Mouse (Mus musculus): ENCODE measurements around the gene Gm20604. TPM values are rescaled to one million over a fixed set of nuclear protein-coding genes. Genes with fewer than 3 reads are reported as not detected.
A peak's percentile ranks its signal among the peaks of the same experiment; 100 is the strongest.

The Gm20604 gene
- total RNA-seq (2021) = 1 to 10 TPM; 4.3 to 4.6 TPM

DNA sequence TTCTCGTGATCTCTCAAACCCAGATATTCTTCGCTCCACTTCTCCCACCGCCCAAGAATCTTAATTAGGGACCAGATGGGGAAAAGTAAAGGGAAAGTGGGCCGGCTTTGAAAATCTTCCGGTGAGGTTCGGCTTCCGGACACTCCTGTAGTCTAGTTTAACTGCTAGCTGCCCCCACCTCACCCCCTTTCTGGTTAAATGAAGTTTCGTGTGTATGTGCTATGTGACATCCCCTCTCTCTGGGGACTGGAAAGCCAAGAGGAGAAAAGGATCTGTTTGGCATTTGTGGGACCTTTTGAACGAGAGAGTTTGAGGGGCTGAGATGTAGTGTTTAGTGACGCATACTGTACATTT is at the start of gene Gm20604:
Gene Gm20604 (minus strand): TSS at position 270 of the 354 bp plus-strand sequence.
- DNase-seq = no peak
- intact Hi-C loops (cut with DNase I) = loop anchor here (1.0 kb wide), 1 partner anchor 120 kb away; the partner anchor contains the start of gene Btbd7

DNA sequence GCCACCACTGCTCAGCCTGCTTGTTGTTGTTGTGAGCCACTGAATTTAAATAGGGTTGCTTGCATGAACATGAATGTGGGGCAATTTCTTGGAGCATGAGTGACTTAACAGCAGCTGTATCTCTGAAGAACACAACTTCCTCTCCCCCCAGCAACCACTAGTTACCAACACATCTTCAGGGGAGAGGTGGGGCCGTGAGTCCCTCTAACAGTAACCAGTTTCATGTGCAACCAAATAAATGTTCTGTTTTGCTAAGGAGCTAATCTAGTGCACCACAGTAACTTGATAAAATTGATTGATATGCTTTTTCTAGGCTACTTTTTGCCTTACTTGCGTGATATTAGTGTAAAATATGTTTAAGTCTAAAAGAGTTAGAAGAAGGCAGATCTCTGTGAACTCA is 41.1 kb upstream of the Gm20604 start:
- intact Hi-C loops (cut with DNase I) = no loop called here
- no peak for DNase-seq

DNA sequence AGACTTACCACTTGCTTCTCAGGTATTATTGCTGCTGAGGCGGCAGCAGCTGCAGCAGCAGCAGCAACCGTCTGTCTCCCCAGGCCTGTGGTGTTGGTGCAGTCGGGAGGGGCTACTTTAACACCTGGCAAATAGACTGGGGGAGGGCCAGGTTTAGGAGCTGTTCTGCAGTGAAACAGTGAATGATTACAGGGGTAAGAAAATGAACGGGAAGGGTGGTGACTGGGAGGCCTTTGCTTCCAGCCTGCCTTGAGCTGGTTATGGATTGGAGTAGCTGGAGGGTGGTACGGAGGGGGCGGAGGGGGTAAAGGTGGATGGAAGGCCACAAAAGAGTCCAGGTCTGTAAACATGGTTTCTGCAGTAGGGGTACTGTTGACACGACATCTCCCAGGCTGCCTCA is 29.5 kb upstream of the Gm20604 start:
- intact Hi-C loops (cut with DNase I) = no loop called here
- DNase-seq = no peak

DNA sequence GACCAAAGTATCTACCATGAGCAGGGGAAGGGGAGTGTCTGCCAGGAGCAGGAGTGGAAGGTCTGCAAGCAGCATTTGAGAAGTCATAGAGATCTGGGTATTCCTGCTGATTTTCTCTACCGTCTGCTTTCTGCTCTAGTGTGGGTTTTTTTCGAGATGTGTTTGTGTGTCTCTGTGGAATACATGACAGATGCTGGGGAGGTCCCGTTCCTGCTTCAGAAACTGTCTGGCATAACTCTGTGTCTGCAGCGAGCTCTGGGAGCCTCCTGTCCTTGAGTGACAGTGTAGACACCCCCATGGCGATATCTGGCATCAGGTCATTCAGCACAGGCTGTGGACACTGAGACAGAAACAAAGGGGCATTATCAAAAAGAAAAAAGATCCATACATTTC is 27.1 kb upstream of the Gm20604 start:
- intact Hi-C loops (cut with DNase I) = no loop called here
- no peak for DNase-seq

DNA sequence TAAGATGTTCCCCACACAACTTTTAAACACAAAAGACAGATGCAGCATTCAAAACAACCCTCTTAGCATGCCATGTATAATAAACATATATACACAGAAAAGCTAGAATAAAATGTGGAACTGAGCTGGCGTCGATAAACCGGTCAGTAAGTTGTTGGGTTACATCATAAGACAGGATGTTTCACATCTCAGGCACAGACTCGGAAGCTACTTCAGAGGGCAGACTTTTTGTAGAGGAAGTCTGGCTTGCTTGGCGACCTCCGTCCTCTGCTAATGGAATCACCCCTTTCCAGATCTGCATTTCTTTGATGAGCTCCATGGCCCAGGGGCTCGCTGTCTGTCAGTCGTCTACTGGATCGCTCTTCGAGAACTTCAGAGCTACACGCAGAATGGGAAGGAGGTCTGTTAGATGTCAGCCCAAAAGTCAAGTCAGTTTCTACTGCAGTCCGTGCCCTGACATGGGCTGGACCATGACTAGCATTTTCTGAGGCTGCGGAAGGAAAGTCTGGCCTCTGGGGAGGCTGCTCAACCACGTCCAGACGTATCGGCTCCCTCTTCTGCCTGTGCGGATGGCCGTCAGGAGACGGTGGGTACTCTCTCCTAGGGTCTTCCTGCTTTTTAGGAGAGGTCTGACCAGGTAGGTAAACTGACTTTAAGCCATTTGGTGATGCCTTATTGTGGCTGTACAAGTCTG is 26.6 kb upstream of the Gm20604 start:
- intact Hi-C loops (cut with DNase I) = no loop called here
- no peak for DNase-seq

DNA sequence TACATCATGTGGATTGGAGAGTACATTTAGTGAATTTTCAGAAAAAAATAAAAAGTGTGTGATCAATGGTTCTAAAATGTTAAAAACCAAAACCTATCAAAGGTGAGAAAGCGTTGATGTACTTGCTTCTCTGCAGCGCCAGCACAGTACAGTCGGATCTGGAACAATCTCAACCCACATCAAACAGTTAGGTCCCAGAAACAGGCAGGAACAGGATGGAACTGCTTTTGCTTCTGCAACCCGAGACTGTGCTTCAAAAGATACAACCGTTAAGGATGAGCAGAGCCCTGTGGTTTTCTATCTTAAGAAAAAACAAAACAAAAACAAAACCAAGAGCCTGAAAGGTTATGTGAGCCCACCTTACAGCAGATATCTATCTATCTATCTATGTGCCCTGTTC is 24.4 kb upstream of the Gm20604 start:
- no peak for DNase-seq
- intact Hi-C loops (cut with DNase I) = no loop called here

DNA sequence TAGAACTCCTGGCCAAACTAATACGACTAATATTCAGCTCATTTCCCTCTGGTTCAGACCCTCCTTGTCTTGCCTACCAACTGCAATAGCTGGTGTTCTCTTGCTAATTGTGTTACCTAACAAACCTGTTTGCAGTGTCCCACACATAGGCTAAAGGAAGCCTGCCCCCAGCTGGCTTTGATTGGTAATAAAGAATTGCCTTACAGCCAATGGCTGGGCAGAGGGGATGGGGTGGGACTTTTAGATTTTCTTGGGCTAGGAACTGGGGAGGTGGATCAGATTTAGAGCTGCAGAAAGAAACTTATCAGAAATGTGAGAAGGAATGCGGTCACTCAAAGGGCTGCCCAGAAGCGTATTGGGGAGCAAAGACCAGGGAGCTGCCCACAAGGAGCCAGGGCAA is 21.0 kb upstream of the Gm20604 start:
- DNase-seq = no peak
- intact Hi-C loops (cut with DNase I) = loop anchor here (1.0 kb wide), 1 partner anchor 39 kb away; no protein-coding TSS in a partner anchor

DNA sequence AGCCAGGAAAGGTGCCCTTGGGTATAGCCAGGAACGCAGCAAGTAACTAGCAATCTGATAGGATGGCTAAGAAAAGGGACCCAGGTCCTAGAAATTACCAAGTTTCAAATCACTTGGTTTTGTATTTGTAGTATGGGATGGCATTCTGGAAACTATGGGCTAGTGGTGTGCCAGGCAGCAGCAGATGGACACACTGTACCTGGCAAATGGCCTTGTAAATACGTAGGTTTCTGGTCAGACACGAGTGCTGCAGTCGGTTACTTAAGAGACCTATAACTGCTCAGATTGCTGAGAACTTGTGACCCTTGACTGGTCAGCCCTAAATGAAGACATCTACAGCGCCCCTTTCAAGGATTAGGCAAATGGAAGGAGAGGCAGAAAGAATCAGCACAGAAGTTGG is 19.7 kb upstream of the Gm20604 start:
- intact Hi-C loops (cut with DNase I) = no loop called here
- DNase-seq = no peak

DNA sequence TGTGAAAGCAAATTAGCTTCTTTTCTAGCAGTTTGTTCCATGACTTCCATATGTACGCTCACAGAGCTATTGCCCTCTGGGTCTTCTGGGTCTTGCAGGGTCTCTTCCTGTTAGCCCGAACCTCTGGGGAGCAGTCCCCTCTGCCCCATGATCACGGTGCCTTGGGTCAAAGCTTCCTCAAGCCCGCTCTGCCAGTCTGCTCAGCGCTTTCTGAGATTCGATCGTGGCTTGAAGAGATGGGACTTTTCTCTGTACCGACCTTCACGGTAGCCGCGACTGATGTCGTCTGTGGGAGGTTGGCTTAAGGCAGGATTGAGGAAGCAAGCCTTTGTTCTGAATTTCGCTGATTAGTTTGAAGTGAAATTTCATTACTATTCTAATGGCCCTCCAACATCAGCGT is 17.6 kb upstream of the Gm20604 start:
- intact Hi-C loops (cut with DNase I) = no loop called here
- no peak for DNase-seq

DNA sequence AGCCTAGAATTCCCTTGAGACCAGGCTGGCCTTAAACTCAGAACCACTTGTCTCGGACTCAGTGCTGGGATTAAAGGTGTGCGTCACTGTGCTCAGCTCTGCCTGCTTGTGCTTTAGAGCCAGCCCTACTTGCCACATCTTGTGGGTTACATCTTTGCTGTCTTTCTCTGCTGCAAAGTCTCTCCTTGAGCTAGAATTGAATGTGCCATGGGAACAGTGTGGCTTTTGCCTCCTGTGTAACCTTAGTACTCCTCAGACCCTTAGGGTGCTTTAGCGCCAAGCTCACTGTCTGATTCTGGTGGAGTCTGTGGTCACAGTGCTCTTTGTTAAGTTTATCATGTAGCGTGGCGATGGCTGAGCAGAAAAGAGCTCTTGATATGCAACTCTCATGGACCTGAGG is 14.2 kb upstream of the Gm20604 start:
- DNase-seq = no peak
- intact Hi-C loops (cut with DNase I) = no loop called here

DNA sequence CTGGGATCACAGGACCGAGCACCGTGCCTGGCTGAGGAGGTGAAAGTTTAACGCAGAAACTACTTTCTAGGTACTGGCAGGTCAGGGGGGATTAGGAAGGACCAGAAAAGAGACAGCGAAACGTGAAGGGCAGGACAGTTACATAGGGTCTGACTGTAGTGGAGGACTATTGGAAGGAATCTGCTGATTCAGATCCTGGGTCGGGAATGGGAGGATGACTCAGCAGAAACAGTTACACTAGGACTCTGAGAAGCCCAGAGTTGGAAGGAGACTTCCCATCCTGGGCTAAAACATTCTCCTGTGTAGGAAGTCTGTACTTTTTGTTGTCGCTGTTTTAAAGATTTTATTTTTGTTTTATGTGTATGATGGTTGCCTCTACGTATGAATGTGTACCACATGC is 13.1 kb upstream of the Gm20604 start:
- no peak for DNase-seq
- intact Hi-C loops (cut with DNase I) = no loop called here

DNA sequence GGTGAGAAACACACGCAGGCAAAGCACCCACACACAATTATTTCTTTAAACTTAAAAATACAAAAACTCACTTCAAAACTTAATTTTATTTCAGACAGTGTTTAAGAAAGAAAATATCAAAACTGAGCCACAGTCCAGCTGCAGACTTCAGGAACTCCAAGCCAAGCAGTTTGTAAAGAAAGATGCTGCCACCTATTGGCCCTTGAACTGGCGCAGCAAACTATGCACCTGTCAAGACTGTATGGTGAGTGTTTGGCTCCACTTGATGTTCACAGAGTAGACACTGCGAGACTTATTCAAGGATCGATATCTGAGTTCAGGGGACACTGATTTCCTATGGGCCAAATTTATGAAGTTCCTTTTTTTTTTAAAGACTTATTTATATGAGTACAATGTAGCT is 10.5 kb upstream of the Gm20604 start:
- DNase-seq = no peak
- intact Hi-C loops (cut with DNase I) = no loop called here

DNA sequence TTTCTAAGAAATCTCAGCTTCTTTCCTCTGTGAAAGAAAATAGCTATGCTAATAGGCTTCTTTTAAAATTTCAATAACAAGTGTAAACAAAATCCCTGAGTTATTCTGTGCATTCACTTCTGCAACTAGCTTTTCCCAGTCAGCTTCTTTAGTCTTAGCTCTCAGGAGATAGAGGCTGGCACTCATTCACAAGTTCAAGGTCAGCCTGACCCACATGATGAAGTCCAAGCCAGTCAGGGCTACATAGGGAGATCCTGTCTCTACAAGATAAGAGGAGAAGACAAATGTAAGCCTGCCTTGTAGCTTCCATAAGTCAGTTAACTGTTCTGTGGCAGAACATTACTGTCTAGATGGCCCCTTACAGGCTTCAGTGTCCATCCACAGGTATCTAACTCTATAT is 5.2 kb upstream of the Gm20604 start:
- DNase-seq = no peak
- intact Hi-C loops (cut with DNase I) = no loop called here

DNA sequence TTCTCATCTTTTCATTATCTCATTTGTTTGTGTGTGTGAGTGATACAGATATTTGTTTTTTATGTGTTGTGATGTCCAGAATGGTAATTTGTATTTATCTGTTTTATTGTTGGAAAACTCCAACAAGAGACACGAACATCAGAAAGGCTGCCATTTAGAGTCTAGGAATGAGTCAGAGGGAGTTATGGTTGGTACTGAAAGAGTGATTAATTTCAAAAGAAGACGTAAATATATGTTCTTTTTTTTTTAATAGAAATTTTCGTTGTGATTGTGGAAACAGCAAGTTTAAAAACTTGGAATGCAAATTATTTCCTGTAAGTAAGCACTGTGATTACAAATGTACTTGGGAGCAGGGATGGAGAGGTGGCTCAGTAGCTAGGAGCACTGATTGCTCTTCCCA is 3.2 kb upstream of the Gm20604 start:
- intact Hi-C loops (cut with DNase I) = no loop called here
- DNase-seq = no peak

DNA sequence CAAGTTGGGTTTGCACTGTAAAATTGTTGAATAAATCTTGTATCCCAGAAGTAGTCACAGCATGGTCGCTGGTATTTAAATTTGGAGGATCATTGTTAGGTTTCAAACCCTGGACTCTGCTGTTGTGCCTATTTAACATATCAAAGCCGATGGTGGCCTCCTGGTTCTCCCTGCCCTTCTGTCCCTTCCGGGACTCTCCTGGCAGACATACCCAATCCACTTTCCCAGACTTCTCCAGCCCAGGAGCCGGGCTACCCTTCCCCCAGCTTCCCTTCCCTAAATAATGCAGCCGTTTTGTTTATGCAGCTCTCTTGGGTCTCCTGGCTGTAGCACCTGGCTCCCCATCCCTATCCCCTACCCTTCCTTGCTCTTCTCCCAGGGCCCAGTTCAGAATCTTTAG is 464 bp upstream of the Gm20604 start:
- intact Hi-C loops (cut with DNase I) = loop anchor here (1.0 kb wide), 1 partner anchor 119 kb away; the partner anchor contains the start of gene Btbd7
- DNase-seq = no peak

DNA sequence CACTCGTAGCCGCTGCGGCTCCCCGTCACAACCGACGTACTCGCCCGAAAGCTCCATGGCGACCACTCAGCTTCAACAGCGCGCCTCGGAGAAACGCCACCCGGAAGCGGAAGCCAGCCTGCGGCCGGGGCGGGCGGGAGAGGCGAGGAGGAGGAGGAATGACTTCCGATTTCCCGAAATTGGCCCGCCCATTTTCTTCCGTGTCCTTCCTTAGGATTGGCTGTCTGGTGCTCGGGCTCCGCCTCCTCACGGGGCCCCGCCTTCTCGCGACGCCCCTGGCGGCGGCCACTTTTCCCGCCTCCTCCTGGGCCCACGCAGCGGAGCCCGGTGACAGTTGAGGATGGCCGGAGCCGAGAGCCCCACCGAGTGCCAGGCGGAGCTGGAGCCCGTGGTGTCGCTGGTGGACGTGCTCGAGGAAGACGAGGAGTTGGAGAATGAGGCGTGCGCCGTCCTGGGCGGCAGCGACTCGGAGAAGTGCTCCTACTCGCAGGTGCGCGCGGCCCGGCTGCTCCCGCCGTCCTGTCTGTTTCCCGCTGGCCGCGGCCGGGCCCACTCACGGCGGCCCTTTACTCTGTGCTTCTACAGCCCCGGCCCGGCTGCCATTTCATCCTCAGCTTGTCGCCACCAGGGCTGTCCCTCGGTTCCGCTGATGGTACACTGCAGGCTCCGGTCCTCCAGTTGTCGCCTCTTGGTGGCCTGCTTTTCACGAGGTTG is 626 bp downstream of the Gm20604 start, which contains the start of the genes Gm28051, Gon7 and Ubr7:
Gene Gm28051 (minus strand): TSS at position 77 of the 714 bp plus-strand sequence.
Gene Gon7 (minus strand): TSS at position 115 of the 714 bp plus-strand sequence.
Gene Ubr7 (plus strand): TSS at position 279 of the 714 bp plus-strand sequence.
- intact Hi-C loops (cut with DNase I) = loop anchor here (1.0 kb wide), 2 partner anchors 15 to 120 kb away; partner anchors contain the start of genes Btbd7, Moap1 and Tmem251
- peak; percentile 94 to 97 for DNase-seq

DNA sequence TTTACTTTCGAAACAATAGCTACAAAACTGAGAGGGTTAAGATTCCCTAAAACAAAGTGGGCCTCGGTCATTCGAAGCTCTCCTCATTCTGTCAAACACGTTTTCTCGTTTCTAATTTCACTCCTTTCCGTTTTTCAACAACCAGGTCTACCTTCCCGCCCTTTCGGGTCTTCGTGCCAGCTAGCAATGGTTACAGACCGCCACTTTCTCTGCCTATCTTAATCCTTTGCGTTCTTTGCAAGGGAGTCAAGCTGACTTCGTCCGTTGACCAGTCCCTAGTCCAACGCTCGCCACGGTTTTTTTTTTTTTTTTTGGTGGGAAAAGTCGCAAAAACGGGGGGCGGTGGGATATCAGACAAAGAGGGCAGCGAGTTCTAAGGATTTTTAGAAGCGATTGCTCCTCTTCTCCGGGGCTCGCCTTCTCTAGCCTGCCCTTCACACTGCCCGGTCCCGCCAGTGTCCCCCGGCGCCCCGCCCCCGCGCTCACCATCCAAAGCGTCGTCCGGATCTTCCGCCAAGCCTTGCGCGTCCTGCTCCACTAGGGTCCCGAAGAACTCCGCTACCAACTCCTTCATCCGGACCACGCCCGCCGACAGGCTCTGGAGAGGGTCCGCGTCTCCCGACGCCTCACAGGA is 1.3 kb downstream of the Gm20604 start:
- DNase-seq = no peak
- intact Hi-C loops (cut with DNase I) = loop anchor here (1.0 kb wide), 1 partner anchor 14 kb away; the partner anchor contains the start of genes Moap1 and Tmem251

DNA sequence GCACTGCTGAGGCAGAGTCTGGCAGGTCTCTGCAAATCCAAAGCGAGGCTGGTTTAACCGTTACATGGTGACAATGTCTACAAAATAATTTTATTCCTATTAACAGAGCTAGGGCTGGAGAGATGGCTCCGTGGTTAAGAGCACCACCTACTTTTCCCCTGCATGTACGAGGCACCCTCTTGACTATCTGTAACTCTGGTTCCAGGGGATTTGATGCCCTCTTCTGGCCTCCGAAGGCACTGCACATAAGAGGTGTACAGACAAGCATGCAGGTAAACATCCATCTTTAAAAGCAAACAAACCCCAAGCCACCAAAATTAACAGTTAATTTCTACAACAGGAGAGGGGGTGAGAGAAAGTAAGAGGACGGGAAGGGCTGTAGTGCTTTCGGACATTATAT is 2.2 kb downstream of the Gm20604 start:
- intact Hi-C loops (cut with DNase I) = no loop called here
- DNase-seq = no peak

DNA sequence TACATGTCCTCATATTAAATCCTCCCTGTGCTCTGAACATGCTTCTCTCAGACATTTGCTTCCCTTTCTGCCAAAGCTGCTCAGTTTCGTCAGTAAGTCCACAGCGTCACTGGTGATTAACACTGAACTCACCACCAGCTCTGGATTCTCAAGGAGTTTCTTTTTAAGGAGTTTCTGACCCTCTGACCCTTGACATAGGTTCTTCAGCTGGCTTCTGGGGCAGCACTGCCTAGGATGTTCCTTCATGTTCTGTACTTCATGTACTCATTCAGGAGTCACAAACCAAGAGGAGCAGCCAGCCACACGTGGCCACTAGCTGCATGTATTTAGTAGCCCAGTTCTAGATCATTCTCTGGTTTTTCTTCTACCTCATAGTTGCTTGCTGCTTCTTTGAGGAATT is 10.2 kb downstream of the Gm20604 start:
- DNase-seq = no peak
- intact Hi-C loops (cut with DNase I) = no loop called here

DNA sequence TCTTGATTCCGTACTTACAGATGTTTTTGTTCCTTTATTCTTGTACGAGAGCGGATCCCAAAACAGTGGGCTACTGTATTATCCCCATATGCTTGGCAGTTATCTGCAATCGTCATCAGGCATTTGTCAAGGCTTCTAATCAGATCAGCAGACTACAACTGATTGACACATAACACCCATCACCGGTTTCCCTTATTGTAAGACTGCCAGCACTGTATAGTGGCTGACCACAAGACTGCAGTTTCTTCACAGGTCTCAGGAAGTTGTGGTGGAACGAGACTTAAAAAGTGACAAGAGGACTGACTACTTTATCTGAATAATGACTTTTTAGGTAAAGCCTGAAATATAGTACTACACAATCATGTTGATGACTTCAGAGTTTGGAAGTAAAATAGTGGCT is 13.6 kb downstream of the Gm20604 start:
- intact Hi-C loops (cut with DNase I) = no loop called here
- DNase-seq = no peak

Measured in heart, postnatal 36 days (tissue).